Mouse (Mus musculus): ENCODE measurements around the gene Teddm1b. TPM values are rescaled to one million over a fixed set of nuclear protein-coding genes. Genes with fewer than 3 reads are reported as not detected.

The Teddm1b gene
- total and polyA plus RNA-seq, 3 experiments: 0.50 TPM; not detected in 2

GRCm38 (mm10) chr1:153836036-153836435 is 38.1 kb upstream of the Teddm1b start:
- H3K4me1 ChIP-seq (ENCODE audit: control insufficient read depth in 1 of 2, insufficient read depth in 2 of 2, low read length in 2 of 2): no peaks in the 10 kb centered on the region
- no peaks in the 10 kb centered on the region for H3K79me2 ChIP-seq (ENCODE audit: control insufficient read depth, insufficient read depth, low read length, poor library complexity)
- TF ChIP-seq USF2 (IDR thresholded peaks at IDR 0.05; ENCODE audit: borderline replicate concordance in 1 of 2, insufficient read depth in 1 of 2, low read depth in 1 of 2, low read length in 2 of 2) (no peak), TBP (IDR thresholded peaks at IDR 0.05; ENCODE audit: low read depth, low read length) (no peak), RAD21 (IDR thresholded peaks at IDR 0.05; ENCODE audit: low read depth, low read length) (no peak)
- H3K27me3 ChIP-seq (ENCODE audit: control insufficient read depth in 1 of 2, insufficient read depth in 2 of 2, low read length in 2 of 2): no peaks in the 10 kb centered on the region
- no peaks in the 10 kb centered on the region for H3K9me3 ChIP-seq (replicated peaks; ENCODE audit: insufficient read depth, low read length)
- no peak overlapping the region for H3K27ac ChIP-seq (ENCODE audit: control insufficient read depth, low read depth, low read length)
- no peak overlapping the region for H3K9ac ChIP-seq (ENCODE audit: control insufficient read depth, low read depth, low read length, poor library complexity, severe bottlenecking)
- H3K4me3 ChIP-seq (ENCODE audit: control insufficient read depth in 1 of 2, insufficient read depth in 1 of 2, low read depth in 2 of 2, low read length in 2 of 2): no peak overlapping the region
- H3K36me3 ChIP-seq (ENCODE audit: control insufficient read depth in 1 of 2, insufficient read depth in 2 of 2, low read length in 2 of 2): no peaks in the 10 kb centered on the region
- no peak for DNase-seq (ENCODE audit: low read depth, low spot score)

DNA sequence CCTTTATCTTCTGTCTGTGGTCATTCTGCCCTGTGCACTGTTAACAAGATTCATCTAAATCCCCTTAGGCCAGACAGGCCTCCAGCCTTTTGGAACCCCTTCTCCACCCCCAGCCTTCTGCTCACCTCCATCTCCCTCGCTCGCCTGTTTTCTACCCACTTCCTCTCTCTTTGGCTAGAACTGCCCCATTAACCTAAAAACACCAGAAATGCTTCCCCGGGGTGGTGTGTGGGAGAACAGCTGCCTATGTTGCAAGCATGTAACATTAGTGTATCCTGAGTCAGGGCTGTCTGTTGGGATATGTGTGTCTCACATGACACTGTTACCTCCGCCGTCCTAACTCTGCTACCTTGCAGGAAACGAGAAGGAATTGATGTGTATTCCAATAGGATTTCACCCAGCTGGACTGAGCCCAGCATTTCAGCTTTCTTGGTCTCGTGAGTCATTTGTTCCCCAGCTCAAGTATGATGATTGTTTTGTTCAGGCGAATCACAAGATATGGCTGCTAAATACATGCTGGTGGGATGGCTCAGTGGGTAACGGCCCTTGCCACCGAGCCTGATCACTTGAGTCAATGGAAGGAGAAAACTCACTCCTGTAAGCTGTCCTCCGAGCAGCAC is 31.9 kb upstream of the Teddm1b start:
- H3K9ac ChIP-seq (ENCODE audit: control insufficient read depth, low read depth, low read length, poor library complexity, severe bottlenecking): no peak overlapping the region
- H3K4me3 ChIP-seq (ENCODE audit: control insufficient read depth in 1 of 2, insufficient read depth in 1 of 2, low read depth in 2 of 2, low read length in 2 of 2): no peak overlapping the region
- TF ChIP-seq POLR2AphosphoS5 (IDR thresholded peaks at IDR 0.05; ENCODE audit: borderline replicate concordance, low read depth, low read length) (no peak), EP300 (IDR thresholded peaks at IDR 0.05; ENCODE audit: low read depth in 1 of 2, low read length in 2 of 2) (no peak), TCF12 (IDR thresholded peaks at IDR 0.05; ENCODE audit: low read depth, low read length) (no peak), MAX (IDR thresholded peaks at IDR 0.05; ENCODE audit: low read length) (no peak), TAL1 (IDR thresholded peaks at IDR 0.05; ENCODE audit: low read length) (no peak), MAZ (IDR thresholded peaks at IDR 0.05; ENCODE audit: low read depth, low read length) (no peak), SMC3 (IDR thresholded peaks at IDR 0.05; ENCODE audit: low read depth, low read length) (no peak), CHD2 (IDR thresholded peaks at IDR 0.05; ENCODE audit: low read length) (no peak), TBP (IDR thresholded peaks at IDR 0.05; ENCODE audit: low read depth, low read length) (no peak), MXI1 (IDR thresholded peaks at IDR 0.05; ENCODE audit: low read depth, low read length) (no peak), CHD1 (IDR thresholded peaks at IDR 0.05; ENCODE audit: low read depth, low read length) (no peak), NRF1 (IDR thresholded peaks at IDR 0.05; ENCODE audit: insufficient read depth, low read depth, low read length, poor library complexity, severe bottlenecking) (no peak), UBTF (IDR thresholded peaks at IDR 0.05; ENCODE audit: borderline replicate concordance, insufficient read depth, low read depth, low read length) (no peak), ELF1 (IDR thresholded peaks at IDR 0.05; ENCODE audit: low read depth, low read length) (no peak), CTCF (IDR thresholded peaks at IDR 0.05 in 2 of 3, conservative IDR thresholded peaks at IDR 0.05 in 1 of 3; ENCODE audit: control insufficient read depth in 1 of 3, insufficient read depth in 1 of 3, low read depth in 2 of 3, low read length in 3 of 3, poor library complexity in 1 of 3, severe bottlenecking in 1 of 3) (no peak), RAD21 (IDR thresholded peaks at IDR 0.05; ENCODE audit: low read depth, low read length) (no peak), MAFK (IDR thresholded peaks at IDR 0.05; ENCODE audit: borderline replicate concordance, low read depth, low read length) (no peak), POLR2A (IDR thresholded peaks at IDR 0.05; ENCODE audit: control insufficient read depth in 1 of 2, insufficient read depth in 1 of 2, low read depth in 1 of 2, low read length in 2 of 2, poor library complexity in 1 of 2) (no peak), HCFC1 (IDR thresholded peaks at IDR 0.05; ENCODE audit: low read depth, low read length) (no peak), BHLHE40 (IDR thresholded peaks at IDR 0.05; ENCODE audit: borderline replicate concordance, low read depth, low read length) (no peak)
- H3K27me3 ChIP-seq (ENCODE audit: control insufficient read depth in 1 of 2, insufficient read depth in 2 of 2, low read length in 2 of 2): no peaks in the 10 kb centered on the region
- H3K79me2 ChIP-seq (ENCODE audit: control insufficient read depth, insufficient read depth, low read length, poor library complexity): no peaks in the 10 kb centered on the region
- H3K4me1 ChIP-seq (ENCODE audit: control insufficient read depth in 1 of 2, insufficient read depth in 2 of 2, low read length in 2 of 2): no peaks in the 10 kb centered on the region
- H3K36me3 ChIP-seq (ENCODE audit: control insufficient read depth in 1 of 2, insufficient read depth in 2 of 2, low read length in 2 of 2): no peaks in the 10 kb centered on the region
- H3K27ac ChIP-seq (ENCODE audit: control insufficient read depth, low read depth, low read length): no peak overlapping the region
- no peak for DNase-seq (ENCODE audit: low read depth, low spot score)
- H3K9me3 ChIP-seq (replicated peaks; ENCODE audit: insufficient read depth, low read length): no peaks in the 10 kb centered on the region

Data from MEL (cell line).